Mouse (Mus musculus) hindbrain, embryonic 10.5 days (tissue): Measurements from ENCODE around the gene Gm14391. TPM values are rescaled to one million over a fixed set of nuclear protein-coding genes. Genes with fewer than 3 reads are reported as not detected.
"Not testable (repeated sequence)": the region's sequence is repeated elsewhere in the genome, so short reads cannot be mapped to it uniquely, and the experiment has no call there.

Experiments
- DNase-seq: peaks from one replicate; pipeline ENCODE4 v3.0.0-alpha.2; 2017; ENCODE audit warnings: low spot score
- H3K27ac ChIP-seq: fragments of 300-500 bp; sonication (generic); 2 replicates; pipeline ENCODE4 v1.5.1; 2016; ENCODE audit warnings: mild to moderate bottlenecking, moderate library complexity
- H3K27me3 ChIP-seq: fragments of 300-500 bp; sonication (generic); 2 replicates; pipeline ENCODE4 v1.6.1; 2016; ENCODE audit warnings: mild to moderate bottlenecking; ENCODE audit not compliant: poor library complexity, insufficient read depth, severe bottlenecking
- H3K36me3 ChIP-seq: fragments of 300-500 bp; sonication (generic); 2 replicates; pipeline ENCODE4 v1.6.1; 2016; ENCODE audit warnings: mild to moderate bottlenecking, moderate library complexity
- H3K4me1 ChIP-seq: fragments of 300-500 bp; sonication (generic); replicated peaks from 2 replicates; pipeline ENCODE4 v1.6.1; 2016; ENCODE audit warnings: mild to moderate bottlenecking
- H3K4me3 ChIP-seq: fragments of 300-500 bp; sonication (generic); 2 replicates; pipeline ENCODE4 v1.5.1; 2016; ENCODE audit warnings: mild to moderate bottlenecking, moderate library complexity
- H3K9me3 ChIP-seq: fragments of 300-500 bp; sonication (generic); 2 replicates; pipeline ENCODE4 v1.6.1; 2016; ENCODE audit warnings: mild to moderate bottlenecking, moderate library complexity
- WGBS: fragments of 180-500 bp; shearing (Covaris S2); methylation state at CpG from one replicate; pipeline ENCODE4 v1.1.7; 2016; 5-methylcytosine and 5-hydroxymethylcytosine counted together
- polyA plus RNA-seq: library from polyadenylated mRNA; unstranded; fragments of >200 nt; fragmentation: Nextera tagmentation; extraction: Ambion mirVana; gene quantifications from 2 replicates; pipeline ENCODE4 v1.2.1, GENCODE M21; 2016

The Gm14391 gene
- polyA plus RNA-seq: 8.3 TPM in 2 replicates

GRCm38 (mm10) chr2:175206732-175207131, at the start of gene Gm14391:
Gene Gm14391 (minus strand): TSS chr2:175206917.
- DNase-seq, H3K9me3 ChIP-seq, H3K36me3 ChIP-seq, H3K27me3 ChIP-seq, H3K27ac ChIP-seq, H3K4me3 ChIP-seq, H3K4me1 ChIP-seq: not testable (repeated sequence)
- no CpG with 5 or more reads among the region's 7 CpGs for WGBS

- H3K9me3 ChIP-seq, H3K27ac ChIP-seq, DNase-seq, H3K36me3 ChIP-seq, H3K4me3 ChIP-seq, H3K27me3 ChIP-seq, H3K4me1 ChIP-seq: not testable (repeated sequence)
- WGBS: 57% methylated on average over 1 of the region's 1 CpGs
Observed at GRCm38 (mm10) chr2:175179008-175179407, 27.7 kb downstream of the Gm14391 start.

- H3K36me3 ChIP-seq: no peaks in the 10 kb centered on the region
- 79% methylated on average over 6 of the region's 6 CpGs for WGBS
- H3K4me3 ChIP-seq: no peak overlapping the region
- no peak overlapping the region for H3K27ac ChIP-seq
- H3K4me1 ChIP-seq: no peaks in the 10 kb centered on the region
- H3K9me3 ChIP-seq: no peaks in the 10 kb centered on the region; the same call in 1 of the 2 replicates
- H3K27me3 ChIP-seq: no peaks in the 10 kb centered on the region
- DNase-seq: no peak
Observed at GRCm38 (mm10) chr2:175176312-175176711, 30.4 kb downstream of the Gm14391 start.

GRCm38 (mm10) chr2:175175401-175176180, 31.1 kb downstream of the Gm14391 start, which contains the start of gene Gm14443:
Gene Gm14443 (minus strand): TSS chr2:175175871.
- H3K27me3 ChIP-seq, DNase-seq, H3K4me3 ChIP-seq, H3K9me3 ChIP-seq, H3K36me3 ChIP-seq, H3K27ac ChIP-seq, H3K4me1 ChIP-seq: not testable (repeated sequence)
- 80% methylated on average over 12 of the region's 12 CpGs for WGBS

GRCm38 (mm10) chr2:175174058-175174457, 32.7 kb downstream of the Gm14391 start:
- WGBS: 92% methylated on average over 2 of the region's 2 CpGs

GRCm38 (mm10) chr2:175172906-175173595, 33.7 kb downstream of the Gm14391 start:
- not testable (repeated sequence) for H3K4me1 ChIP-seq, H3K27ac ChIP-seq, DNase-seq, H3K36me3 ChIP-seq, H3K4me3 ChIP-seq, H3K9me3 ChIP-seq, H3K27me3 ChIP-seq
- WGBS: 85% methylated on average over 3 of the region's 3 CpGs

More at GRCm38 (mm10) chr2:175174058-175174457, 32.7 kb downstream of the Gm14391 start:
- H3K36me3 ChIP-seq, H3K4me3 ChIP-seq, DNase-seq, H3K9me3 ChIP-seq, H3K4me1 ChIP-seq, H3K27me3 ChIP-seq, H3K27ac ChIP-seq: not testable (repeated sequence)

GRCm38 (mm10) chr2:175172123-175172522, 34.6 kb downstream of the Gm14391 start:
- Histone ChIP-seq H3K4me1 (no peaks in the 10 kb centered on the region), H3K36me3 (no peaks in the 10 kb centered on the region), H3K4me3 (no peak overlapping the region), H3K9me3 (no peaks in the 10 kb centered on the region; the same call in 1 of the 2 replicates), H3K27me3 (no peaks in the 10 kb centered on the region), H3K27ac (no peak overlapping the region)
- no peak for DNase-seq
- WGBS: 86% methylated on average over 3 of the region's 3 CpGs

GRCm38 (mm10) chr2:175166870-175167269, 39.8 kb downstream of the Gm14391 start:
- DNase-seq, H3K27me3 ChIP-seq, H3K27ac ChIP-seq, H3K4me1 ChIP-seq, H3K36me3 ChIP-seq, H3K4me3 ChIP-seq: not testable (repeated sequence)
- peaks cover 11% of the 10 kb centered on the region; the same call in 1 of the 2 replicates for H3K9me3 ChIP-seq
- 81% methylated on average over 2 of the region's 2 CpGs for WGBS

- 92% methylated on average over 12 of the region's 12 CpGs for WGBS
Observed at GRCm38 (mm10) chr2:175165110-175165509, 41.6 kb downstream of the Gm14391 start.

GRCm38 (mm10) chr2:175161438-175161837, 45.3 kb downstream of the Gm14391 start:
- H3K4me1 ChIP-seq, H3K36me3 ChIP-seq, H3K4me3 ChIP-seq, DNase-seq, H3K27me3 ChIP-seq, H3K27ac ChIP-seq: not testable (repeated sequence)
- 88% methylated on average over 4 of the region's 4 CpGs for WGBS
- H3K9me3 ChIP-seq: peaks cover 31% of the 10 kb centered on the region

More at GRCm38 (mm10) chr2:175165110-175165509, 41.6 kb downstream of the Gm14391 start:
- not testable (repeated sequence) for H3K4me1 ChIP-seq, H3K27me3 ChIP-seq, H3K36me3 ChIP-seq, H3K4me3 ChIP-seq, DNase-seq, H3K27ac ChIP-seq
- H3K9me3 ChIP-seq: peaks cover 16% of the 10 kb centered on the region

- H3K9me3 ChIP-seq: peaks cover 33% of the 10 kb centered on the region
- no peak for DNase-seq
- H3K4me3 ChIP-seq: no peak overlapping the region
- no peak overlapping the region for H3K27ac ChIP-seq
- no peaks in the 10 kb centered on the region for H3K4me1 ChIP-seq
- H3K36me3 ChIP-seq: no peaks in the 10 kb centered on the region
- WGBS: 89% methylated on average over 3 of the region's 3 CpGs
- H3K27me3 ChIP-seq: no peaks in the 10 kb centered on the region
Observed at GRCm38 (mm10) chr2:175158642-175159041, 48.1 kb downstream of the Gm14391 start.

GRCm38 (mm10) chr2:175156696-175157095, 50.0 kb downstream of the Gm14391 start:
- Histone ChIP-seq H3K4me3 (no peak overlapping the region), H3K4me1 (no peaks in the 10 kb centered on the region), H3K36me3 (no peaks in the 10 kb centered on the region), H3K27me3 (no peaks in the 10 kb centered on the region), H3K27ac (no peak overlapping the region), H3K9me3 (peaks cover 35% of the 10 kb centered on the region)
- no peak for DNase-seq
- WGBS: 93% methylated on average over 13 of the region's 13 CpGs

- 4% methylated on average over 1 of the region's 2 CpGs for WGBS
Observed at GRCm38 (mm10) chr2:175141993-175142295, 64.8 kb downstream of the Gm14391 start, which contains the start of gene Gm14399. Gene Gm14399 (minus strand): TSS chr2:175142012.

More at GRCm38 (mm10) chr2:175141993-175142295, 64.8 kb downstream of the Gm14391 start, which contains the start of gene Gm14399:
- H3K9me3 ChIP-seq, DNase-seq, H3K36me3 ChIP-seq, H3K4me1 ChIP-seq, H3K27me3 ChIP-seq: not testable (repeated sequence)
- H3K27ac ChIP-seq: 0 out of 2 replicates have a peak within 1 kb of the TSS, but pooled peaks have one; percentile 50
- peak within 1 kb of the TSS; percentile 53 for H3K4me3 ChIP-seq
